Mouse (Mus musculus) stomach, embryonic 14.5 days (tissue): ENCODE data around the gene N4bp3. TPM values are rescaled to one million over a fixed set of nuclear protein-coding genes. Genes with fewer than 3 reads are reported as not detected.
A peak's percentile ranks its signal among the peaks of the same experiment; 100 is the strongest.

Experiments used
- ATAC-seq: fragments of 200-750 bp; cut with Nextera tagmentation; 2 replicates; pipeline ENCODE4 v1.8.0; 2017; ENCODE audit warnings: low read depth, moderate TSS enrichment; ENCODE audit not compliant: insufficient number of reproducible peaks, insufficient read depth, low FRiP score
- H3K27ac ChIP-seq: fragments of 300-500 bp; sonication (generic); 2 replicates; pipeline ENCODE4 v1.5.1; 2014; ENCODE audit warnings: mild to moderate bottlenecking, low read length, moderate library complexity, mixed read lengths
- H3K27me3 ChIP-seq: fragments of 300-500 bp; sonication (generic); 2 replicates; pipeline ENCODE4 v1.6.1; 2014; ENCODE audit warnings: low read length, control low read depth, mixed read lengths; ENCODE audit not compliant: control insufficient read depth, insufficient read depth
- H3K36me3 ChIP-seq: fragments of 300-500 bp; sonication (generic); 2 replicates; pipeline ENCODE4 v1.6.1; 2014; ENCODE audit warnings: mild to moderate bottlenecking, control low read depth, low read length, moderate library complexity, mixed read lengths; ENCODE audit not compliant: control insufficient read depth, insufficient read depth
- H3K4me1 ChIP-seq: fragments of 300-500 bp; sonication (generic); 2 replicates; pipeline ENCODE4 v1.6.1; 2014; ENCODE audit warnings: low read length, control low read depth, mixed read lengths; ENCODE audit not compliant: control insufficient read depth, insufficient read depth
- H3K4me2 ChIP-seq: fragments of 300-500 bp; sonication (generic); replicated peaks from 2 replicates; pipeline ENCODE4 v1.6.1; 2014; ENCODE audit warnings: low read depth, low read length, control low read depth
- H3K4me3 ChIP-seq: fragments of 300-500 bp; sonication (generic); 2 replicates; pipeline ENCODE4 v1.5.1; 2014; ENCODE audit warnings: low read depth, low read length, control low read depth
- H3K9ac ChIP-seq: fragments of 300-500 bp; sonication (generic); replicated peaks from 2 replicates; pipeline ENCODE4 v1.6.1; 2014; ENCODE audit warnings: low read depth, mild to moderate bottlenecking, control low read depth, low read length, moderate library complexity, mixed read lengths
- H3K9me3 ChIP-seq: fragments of 300-500 bp; sonication (generic); 2 replicates; pipeline ENCODE4 v1.6.1; 2016; ENCODE audit warnings: low read depth, low read length, control low read depth; ENCODE audit not compliant: control insufficient read depth
- WGBS: fragments of 180-500 bp; shearing (Covaris S2); extraction: QIAGEN DNeasy Blood & Tissue Kit; methylation state at CpG from one replicate; pipeline ENCODE4 v1.1.7; 2014; 5-methylcytosine and 5-hydroxymethylcytosine counted together
- polyA plus RNA-seq: library from polyadenylated mRNA; unstranded; fragments of >200 nt; fragmentation: Nextera tagmentation; extraction: Ambion mirVana; gene quantifications from 2 replicates; pipeline ENCODE4 v1.2.1, GENCODE M21; 2014

The N4bp3 gene
- polyA plus RNA-seq, 1 experiment from 2014 or later: 12.7 TPM

GRCm38 (mm10) chr11:51658705-51659104, 8.1 kb upstream of the N4bp3 start:
- no peaks in the 10 kb centered on the region for H3K27me3 ChIP-seq
- 41% methylated on average over 6 of the region's 6 CpGs for WGBS
- H3K9me3 ChIP-seq: no peaks in the 10 kb centered on the region
- H3K9ac ChIP-seq: no peak overlapping the region
- H3K36me3 ChIP-seq: no peaks in the 10 kb centered on the region
- H3K27ac ChIP-seq: no peak overlapping the region
- no peak; the same call in 1 of the 2 replicates for ATAC-seq
- H3K4me3 ChIP-seq: no peak overlapping the region
- no peak overlapping the region for H3K4me2 ChIP-seq
- no peaks in the 10 kb centered on the region for H3K4me1 ChIP-seq

- Histone ChIP-seq H3K9ac (no peak overlapping the region), H3K9me3 (no peaks in the 10 kb centered on the region), H3K27me3 (no peaks in the 10 kb centered on the region), H3K4me1 (no peaks in the 10 kb centered on the region), H3K36me3 (no peaks in the 10 kb centered on the region), H3K27ac (no peak overlapping the region), H3K4me2 (no peak overlapping the region), H3K4me3 (no peak overlapping the region)
- ATAC-seq: no peak
- WGBS: 60% methylated on average over 7 of the region's 7 CpGs
Measured at GRCm38 (mm10) chr11:51658291-51658690, 7.6 kb upstream of the N4bp3 start.

- H3K9me3 ChIP-seq: no peaks in the 10 kb centered on the region
- no peaks in the 10 kb centered on the region for H3K36me3 ChIP-seq
- no peak overlapping the region for H3K4me3 ChIP-seq
- no peak overlapping the region for H3K27ac ChIP-seq
- WGBS: 77% methylated on average over 10 of the region's 10 CpGs
- H3K9ac ChIP-seq: no peak overlapping the region
- no peaks in the 10 kb centered on the region for H3K27me3 ChIP-seq
- ATAC-seq: no peak
- H3K4me2 ChIP-seq: no peak overlapping the region
- no peaks in the 10 kb centered on the region for H3K4me1 ChIP-seq
Measured at GRCm38 (mm10) chr11:51656798-51657521, 6.3 kb upstream of the N4bp3 start.

GRCm38 (mm10) chr11:51654891-51655290, 4.2 kb upstream of the N4bp3 start:
- Histone ChIP-seq H3K9me3 (no peaks in the 10 kb centered on the region), H3K9ac (no peak overlapping the region), H3K27ac (no peak overlapping the region), H3K4me1 (0 out of 2 replicates have a peak, but pooled peaks cover 3% of the 10 kb centered on the region), H3K4me2 (no peak overlapping the region), H3K27me3 (no peaks in the 10 kb centered on the region), H3K4me3 (no peak overlapping the region), H3K36me3 (no peaks in the 10 kb centered on the region)
- no peak for ATAC-seq
- WGBS: 93% methylated on average over 3 of the region's 3 CpGs

GRCm38 (mm10) chr11:51653736-51654135, 3.1 kb upstream of the N4bp3 start:
- Histone ChIP-seq H3K4me3 (no peak overlapping the region), H3K27me3 (no peaks in the 10 kb centered on the region), H3K4me2 (no peak overlapping the region), H3K9me3 (no peaks in the 10 kb centered on the region), H3K27ac (no peak overlapping the region), H3K4me1 (peaks cover 7% of the 10 kb centered on the region), H3K9ac (no peak overlapping the region), H3K36me3 (no peaks in the 10 kb centered on the region)
- 87% methylated on average over 6 of the region's 6 CpGs for WGBS
- ATAC-seq: no peak

GRCm38 (mm10) chr11:51652889-51653418, 2.3 kb upstream of the N4bp3 start:
- no peaks in the 10 kb centered on the region for H3K27me3 ChIP-seq
- H3K4me3 ChIP-seq: no peak overlapping the region
- no peak overlapping the region for H3K9ac ChIP-seq
- H3K9me3 ChIP-seq: no peaks in the 10 kb centered on the region
- WGBS: 88% methylated on average over 4 of the region's 4 CpGs
- H3K4me1 ChIP-seq: peaks cover 14% of the 10 kb centered on the region
- H3K4me2 ChIP-seq: no peak overlapping the region
- ATAC-seq: no peak
- no peaks in the 10 kb centered on the region for H3K36me3 ChIP-seq
- no peak overlapping the region for H3K27ac ChIP-seq

- Histone ChIP-seq H3K4me3 (peak overlapping the region; percentile 67), H3K36me3 (no peaks in the 10 kb centered on the region; the same call in 1 of the 2 replicates), H3K4me2 (peak overlapping the region; percentile 98), H3K27ac (peak overlapping the region; percentile 66), H3K9me3 (no peaks in the 10 kb centered on the region), H3K9ac (peak overlapping the region; percentile 55), H3K4me1 (peaks cover 14% of the 10 kb centered on the region), H3K27me3 (no peaks in the 10 kb centered on the region)
- peak; percentile 2; the same call in 1 of the 2 replicates for ATAC-seq
- WGBS: under 1% methylated on average over 30 of the region's 30 CpGs
Measured at GRCm38 (mm10) chr11:51650261-51650660, 381 bp downstream of the N4bp3 start.

GRCm38 (mm10) chr11:51649889-51650199, 798 bp downstream of the N4bp3 start:
- H3K27ac ChIP-seq: peak overlapping the region; percentile 66; the same call in 1 of the 2 replicates
- H3K4me1 ChIP-seq: peaks cover 14% of the 10 kb centered on the region
- H3K4me2 ChIP-seq: peak overlapping the region; percentile 98
- no peaks in the 10 kb centered on the region; the same call in 1 of the 2 replicates for H3K36me3 ChIP-seq
- no peaks in the 10 kb centered on the region for H3K27me3 ChIP-seq
- peak overlapping the region; percentile 67 for H3K4me3 ChIP-seq
- peak overlapping the region; percentile 55 for H3K9ac ChIP-seq
- H3K9me3 ChIP-seq: no peaks in the 10 kb centered on the region
- WGBS: 4% methylated on average over 7 of the region's 7 CpGs
- ATAC-seq: no peak
